Mouse (Mus musculus) 3134 (cell line): ENCODE data around the gene Brd3.
"Not testable (repeated sequence)": the region's sequence is repeated elsewhere in the genome, so short reads cannot be mapped to it uniquely, and the experiment has no call there.

Source experiments
- DNase-seq: peaks from one replicate; pipeline ENCODE4 v3.0.0-alpha.2; 2011; ENCODE audit warnings: low spot score; ENCODE audit not compliant: insufficient read length; ENCODE audit errors: extremely low read depth

Brd3 gene

DNA sequence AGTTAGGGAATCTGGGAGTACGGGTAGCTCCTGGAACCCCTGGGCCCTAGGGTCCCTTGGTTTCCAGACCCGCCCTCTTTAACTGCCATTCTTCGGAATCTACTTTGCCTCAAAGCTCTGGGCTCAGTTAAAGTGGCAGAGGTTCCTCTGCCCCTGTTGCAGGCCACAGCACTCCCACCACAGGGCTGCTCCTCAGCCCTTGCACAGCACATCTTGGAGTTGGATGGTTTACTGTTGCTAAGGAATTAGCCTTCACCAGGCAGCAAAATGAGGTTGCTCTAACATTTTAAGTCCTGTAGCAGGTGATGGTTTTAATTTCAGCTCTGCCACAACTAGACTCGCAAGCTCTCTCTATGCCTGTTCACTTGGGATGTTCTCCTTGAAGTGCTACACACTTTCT lies at the start of gene Brd3:
Gene Brd3, minus strand, starts transcription at position 101 of the 400 bp plus-strand sequence.
- DNase-seq, result no peak

DNA sequence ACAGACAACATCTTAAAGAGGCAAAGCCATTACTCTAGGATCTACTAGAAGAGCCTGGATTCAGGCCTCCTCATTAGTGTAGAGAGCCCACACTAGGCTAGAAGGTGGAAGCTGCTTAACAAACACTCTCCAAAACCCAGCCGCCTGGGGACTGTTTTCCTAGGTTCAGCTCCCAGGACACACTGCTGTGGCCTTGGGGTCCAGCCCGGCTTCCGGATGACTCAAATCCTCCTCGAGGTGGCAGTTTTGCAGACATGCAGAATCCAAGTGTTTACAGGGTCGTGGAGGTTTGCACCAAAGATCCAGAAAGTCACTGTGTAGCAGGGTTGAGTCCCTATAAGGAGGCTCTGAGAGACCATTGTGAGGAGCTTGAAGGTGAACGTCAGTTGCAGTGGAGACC lies 49.5 kb upstream of the Brd3 start:
- DNase-seq, result no peak

DNA sequence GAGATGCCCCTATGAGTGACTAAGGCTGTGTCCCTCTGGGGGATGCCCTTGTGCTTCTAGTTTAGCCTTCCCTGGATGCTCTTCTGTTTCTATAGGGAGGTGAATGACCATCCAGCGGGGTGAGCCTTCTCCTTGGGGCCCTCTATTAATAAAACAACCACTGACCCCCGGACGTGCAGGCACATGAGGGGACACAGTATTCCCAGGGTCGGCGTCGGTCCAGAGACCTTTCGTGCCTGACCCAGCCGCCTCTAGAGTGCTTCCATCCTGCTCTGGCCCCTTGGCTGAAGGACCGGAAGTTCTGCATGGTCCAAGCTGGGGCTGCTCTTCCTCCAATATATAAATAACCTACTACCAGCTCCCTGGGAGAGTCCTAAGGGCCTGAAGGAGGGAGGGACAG lies 46.8 kb upstream of the Brd3 start:
- no peak for DNase-seq

DNA sequence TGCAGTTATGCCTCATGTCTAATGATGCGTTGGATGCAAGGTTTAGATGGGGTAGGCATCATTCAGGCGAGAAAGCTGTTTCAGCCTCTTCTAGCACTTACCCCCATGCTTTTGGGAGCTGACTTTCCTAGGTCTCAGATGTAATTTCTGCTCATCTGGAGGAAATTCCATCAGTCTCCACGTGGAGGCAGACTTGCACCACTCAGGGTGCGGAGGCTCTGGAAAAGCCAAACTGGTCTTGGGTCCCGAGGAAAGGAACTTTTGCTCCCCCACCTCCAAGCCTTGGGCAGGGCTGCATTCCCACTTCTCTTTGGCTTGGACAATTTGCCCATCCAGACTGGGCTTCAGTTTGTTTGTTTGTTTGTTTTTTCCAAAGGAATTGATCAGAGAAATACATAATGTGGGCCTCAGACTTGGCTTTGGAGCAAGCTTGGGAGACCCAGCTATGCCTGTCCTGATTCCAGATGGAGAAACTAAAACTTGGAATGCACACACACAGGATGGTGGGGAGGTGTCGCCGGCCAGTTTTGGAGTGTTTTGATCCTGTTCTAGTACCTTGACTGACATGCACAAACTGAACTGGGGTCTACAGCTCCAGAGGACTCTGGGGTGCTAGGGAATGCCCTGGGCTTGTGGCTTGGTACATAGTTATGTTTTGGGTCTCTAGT lies 45.3 kb upstream of the Brd3 start:
- peak; percentile 34 for DNase-seq

DNA sequence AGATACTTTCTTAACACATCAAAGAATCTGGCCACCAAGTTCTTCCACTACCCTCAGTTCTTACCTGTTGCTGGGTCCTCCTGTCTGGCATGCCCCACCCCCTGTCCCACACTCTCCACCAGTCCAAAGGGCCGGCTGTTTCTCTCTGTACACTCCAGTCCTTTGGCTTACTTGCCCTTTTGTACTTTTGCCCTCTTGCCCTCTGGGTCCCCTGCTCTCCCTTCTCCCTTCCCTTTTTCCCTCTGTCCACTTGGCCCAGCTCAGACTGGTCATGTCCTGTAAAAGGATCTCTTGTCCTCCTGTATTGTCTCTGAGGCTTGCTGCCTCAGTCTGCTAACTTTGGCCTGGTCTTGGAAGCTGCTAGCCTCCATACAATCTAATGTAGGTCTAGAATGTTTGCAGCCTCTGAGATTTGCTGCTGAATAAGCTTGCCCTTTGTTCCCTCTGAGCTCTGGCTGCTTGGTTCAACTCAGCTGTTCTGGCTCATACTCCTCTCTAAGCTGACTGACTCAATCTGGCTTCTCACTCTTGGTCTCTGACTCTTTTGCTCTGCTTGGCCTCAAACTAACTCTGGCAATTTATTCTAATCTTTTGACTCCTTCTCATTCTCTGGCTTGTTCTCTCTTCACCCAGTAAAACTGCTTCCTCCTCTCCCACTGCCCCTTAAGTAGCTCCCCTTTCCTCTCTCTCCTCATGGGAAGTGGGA lies 41.4 kb upstream of the Brd3 start:
- DNase-seq, result no peak

DNA sequence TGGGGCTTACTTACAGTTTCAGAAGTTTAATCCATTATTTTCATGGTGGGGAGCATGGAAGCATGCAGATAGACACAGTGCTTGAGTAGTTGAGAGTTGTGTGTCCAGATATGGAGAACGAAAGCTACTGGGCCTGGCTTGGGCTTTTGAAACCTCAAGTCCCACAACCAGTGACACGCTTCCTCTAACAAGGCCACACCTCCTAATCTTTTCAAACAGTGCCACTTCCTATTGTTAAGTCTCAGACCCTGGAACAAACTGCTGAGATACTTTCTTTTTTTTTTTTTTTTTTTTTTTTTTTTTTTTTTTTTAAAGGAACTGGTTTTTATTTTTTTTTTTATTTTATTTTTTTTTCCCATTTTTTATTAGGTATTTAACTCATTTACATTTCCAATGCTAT lies 40.5 kb upstream of the Brd3 start:
- DNase-seq, result no peak

DNA sequence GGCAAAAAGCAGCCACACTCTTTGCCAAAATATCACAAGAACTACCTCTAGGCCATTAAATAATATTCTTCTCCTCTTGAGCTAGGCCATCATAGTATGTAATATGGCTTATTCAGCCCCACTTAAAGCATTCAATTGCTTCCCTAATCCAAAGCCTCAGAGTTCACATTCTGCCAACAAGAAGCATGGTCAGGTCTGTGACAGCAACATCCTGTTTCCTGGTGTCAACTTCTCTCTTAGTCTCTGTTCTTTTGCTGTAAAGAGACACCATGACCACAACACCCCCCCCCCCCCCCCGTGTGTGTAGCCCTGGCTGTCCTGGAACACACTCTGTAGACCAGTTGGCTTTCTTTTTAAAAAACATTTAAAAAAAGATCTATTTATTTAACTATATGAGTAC lies 39.9 kb upstream of the Brd3 start:
- no peak for DNase-seq

DNA sequence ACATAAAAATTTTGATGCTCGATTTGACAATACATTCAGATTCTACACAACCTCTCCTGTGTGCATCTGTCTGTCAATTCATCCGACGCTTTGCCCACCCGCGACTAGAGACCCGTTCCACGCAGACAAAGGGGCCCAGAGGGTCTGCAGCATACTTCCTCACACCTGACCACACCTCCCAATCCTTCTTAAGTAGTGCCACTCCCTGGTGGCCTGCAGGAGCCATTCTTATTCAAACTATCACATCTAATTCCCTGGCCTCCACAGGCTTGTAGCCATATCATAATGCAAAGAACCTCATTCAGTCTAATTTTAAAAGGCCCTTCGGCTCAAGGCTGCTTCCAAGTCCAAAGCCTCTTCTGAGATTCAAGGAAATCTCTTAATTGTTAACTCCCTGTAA lies 38.6 kb upstream of the Brd3 start:
- not testable (repeated sequence) for DNase-seq

DNA sequence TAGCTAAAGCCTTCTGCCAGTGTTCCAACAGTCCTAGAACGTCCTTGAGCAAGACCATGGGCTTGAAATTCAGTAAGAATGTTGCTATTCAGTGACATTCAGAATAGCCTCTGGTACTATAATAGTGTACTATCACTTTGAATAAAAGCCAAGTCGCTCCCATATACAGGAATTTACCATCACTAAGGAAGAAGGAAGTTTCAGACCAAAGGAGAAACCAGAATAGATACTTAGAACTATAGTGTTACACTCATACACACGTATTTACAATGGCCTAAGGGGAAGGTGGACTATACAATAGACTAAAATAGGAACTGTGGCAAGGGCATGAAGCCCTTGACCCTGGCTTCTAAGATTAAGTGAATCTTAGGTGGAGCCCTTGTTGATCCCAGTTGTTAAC lies 38.1 kb upstream of the Brd3 start:
- not testable (repeated sequence) for DNase-seq

DNA sequence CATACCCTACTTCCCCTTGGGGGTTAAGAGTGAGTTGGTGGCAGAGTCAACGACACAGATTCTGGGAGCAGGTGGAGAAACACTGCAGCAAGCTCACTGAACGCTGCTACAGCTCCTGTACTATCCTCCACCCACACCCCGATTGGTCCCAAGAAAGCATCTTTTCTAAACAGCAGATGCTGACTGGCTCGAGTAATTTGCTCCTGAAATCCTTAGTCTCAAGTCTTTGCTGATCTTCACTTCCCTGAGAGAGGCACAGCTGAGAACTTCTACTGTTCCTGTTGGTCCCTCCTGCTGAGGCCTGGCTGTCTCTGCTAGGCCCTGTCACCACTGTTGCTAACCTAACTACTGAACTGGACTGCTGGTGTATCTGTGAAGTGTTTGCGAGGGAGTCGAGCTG lies 37.2 kb upstream of the Brd3 start:
- no peak for DNase-seq

DNA sequence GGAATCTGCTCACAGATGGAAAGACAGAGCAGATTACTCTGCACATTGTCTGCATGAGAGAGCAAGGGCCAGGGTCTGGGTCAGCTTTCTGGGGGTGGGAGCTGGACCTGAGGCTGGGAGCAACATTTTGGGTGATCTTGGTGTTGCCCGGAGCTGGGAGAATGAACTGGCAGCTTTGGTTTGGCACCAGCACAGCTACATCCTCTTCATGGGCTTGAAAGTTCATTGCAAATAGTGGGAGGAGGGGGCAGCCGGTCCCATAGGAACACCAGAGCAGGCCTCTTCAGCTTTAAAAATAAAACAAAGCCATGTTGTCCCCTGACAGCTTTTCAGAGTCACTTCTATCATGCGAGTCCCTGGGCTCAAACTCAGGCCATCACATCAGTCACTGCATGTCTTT lies 33.8 kb upstream of the Brd3 start:
- no peak for DNase-seq

DNA sequence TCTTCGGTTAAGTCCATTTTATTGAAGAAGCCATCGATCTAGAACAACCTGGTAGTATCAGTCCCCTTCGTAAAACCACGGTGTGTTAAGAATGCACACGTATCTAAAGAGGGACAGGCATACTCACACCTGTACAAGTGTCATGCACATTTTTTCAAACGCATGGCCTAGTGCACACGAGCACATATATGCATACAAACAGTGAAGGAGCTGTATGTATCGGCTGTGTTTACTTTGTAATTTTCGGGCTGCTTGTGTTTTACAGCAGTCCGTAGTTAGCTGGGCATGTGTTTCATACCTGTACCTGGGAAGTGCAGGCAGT lies 33.0 kb upstream of the Brd3 start:
- no peak for DNase-seq

DNA sequence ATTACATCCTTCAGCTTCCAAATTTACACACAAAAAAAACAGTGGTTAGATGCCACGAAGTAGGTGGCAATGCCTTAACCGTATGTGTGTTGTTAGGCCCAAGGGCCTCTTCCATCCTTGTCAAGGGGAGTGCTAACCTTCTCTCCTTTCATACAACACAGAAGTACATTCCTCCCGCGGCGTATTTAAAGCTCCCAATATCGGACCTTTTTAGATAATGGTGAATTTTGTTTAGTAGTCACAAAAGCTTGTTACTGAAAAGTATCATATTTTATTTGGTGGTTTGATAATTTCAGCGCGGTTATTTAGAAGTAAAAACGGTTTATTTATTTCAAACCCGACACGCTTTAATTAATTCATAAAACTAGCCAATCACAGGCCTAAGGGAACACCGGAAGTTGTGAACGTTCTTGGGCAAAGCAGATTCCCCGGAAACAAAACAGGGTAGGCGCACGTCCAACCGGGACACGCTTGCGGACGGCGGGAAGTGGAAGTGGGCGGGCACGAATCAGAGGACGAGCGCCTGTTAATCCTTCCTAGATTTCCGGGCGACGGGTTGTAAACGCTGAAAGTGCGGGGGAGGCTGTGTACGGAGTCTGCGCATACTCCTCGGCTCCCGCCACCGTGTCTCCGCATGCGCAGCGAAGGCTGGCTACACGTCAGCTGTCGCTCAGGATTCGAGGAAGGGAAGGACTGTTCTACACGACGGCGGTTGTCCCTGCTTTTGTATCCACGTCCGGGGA lies 32.5 kb upstream of the Brd3 start:
- peak; percentile 98 for DNase-seq

DNA sequence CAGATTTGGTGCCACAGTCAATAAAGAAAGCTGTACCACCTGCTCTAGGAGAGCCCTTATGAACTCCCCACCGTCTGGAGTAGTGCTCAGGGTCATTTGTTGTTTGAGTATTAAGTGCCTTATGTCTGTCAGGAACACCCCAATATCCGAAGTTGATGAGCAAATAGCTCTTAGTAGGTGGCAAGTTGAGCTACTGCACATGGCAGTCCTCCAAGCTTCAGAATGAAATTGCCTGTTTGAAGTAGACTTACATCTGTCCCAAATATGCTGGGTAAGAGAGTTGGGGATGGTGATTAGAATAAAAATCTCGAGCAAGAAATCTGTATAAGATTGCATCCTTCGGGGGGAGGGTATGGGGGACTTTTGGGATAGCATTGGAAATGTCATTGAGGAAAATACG lies 31.9 kb upstream of the Brd3 start:
- peak; percentile 29 for DNase-seq

DNA sequence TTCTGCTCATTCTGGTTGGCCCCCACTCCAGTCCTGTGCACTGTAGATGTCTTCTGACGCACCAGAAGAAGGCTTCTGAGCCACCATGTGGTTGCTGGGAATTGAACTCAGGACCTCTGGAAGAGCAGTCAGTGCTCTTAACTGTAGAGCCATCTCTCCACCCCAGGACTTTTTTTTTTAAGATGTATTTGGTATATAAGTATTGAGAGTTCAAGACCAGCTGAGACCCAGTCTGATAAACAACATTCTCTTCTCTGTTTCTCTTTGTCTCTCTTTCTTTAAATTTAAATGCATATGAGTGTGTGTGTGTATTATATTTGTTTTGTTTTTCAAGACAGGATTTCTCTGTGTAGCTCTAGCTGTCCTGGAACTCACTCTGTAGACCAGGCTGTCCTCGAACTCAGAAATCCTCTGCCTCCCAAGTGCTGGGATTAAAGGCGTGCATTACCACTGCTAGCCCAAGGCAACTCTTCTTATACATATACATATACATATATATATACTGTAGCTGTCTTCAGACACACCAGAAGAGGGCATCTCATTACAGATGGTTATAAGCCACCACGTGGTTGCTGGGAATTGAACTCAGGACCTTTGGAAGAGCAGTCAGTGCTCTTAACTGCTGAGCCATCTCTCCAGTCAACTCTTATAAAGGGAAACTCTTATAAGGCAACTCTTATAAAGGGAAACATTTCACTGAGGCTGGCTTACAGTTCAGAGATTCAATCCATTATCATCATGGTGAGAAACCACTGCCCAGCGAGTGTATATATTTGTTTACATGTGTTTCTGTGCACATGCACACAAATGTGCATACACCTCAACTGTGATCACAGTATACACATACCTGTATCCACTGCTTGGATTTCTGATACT lies 31.2 kb upstream of the Brd3 start:
- DNase-seq, result not testable (repeated sequence)

DNA sequence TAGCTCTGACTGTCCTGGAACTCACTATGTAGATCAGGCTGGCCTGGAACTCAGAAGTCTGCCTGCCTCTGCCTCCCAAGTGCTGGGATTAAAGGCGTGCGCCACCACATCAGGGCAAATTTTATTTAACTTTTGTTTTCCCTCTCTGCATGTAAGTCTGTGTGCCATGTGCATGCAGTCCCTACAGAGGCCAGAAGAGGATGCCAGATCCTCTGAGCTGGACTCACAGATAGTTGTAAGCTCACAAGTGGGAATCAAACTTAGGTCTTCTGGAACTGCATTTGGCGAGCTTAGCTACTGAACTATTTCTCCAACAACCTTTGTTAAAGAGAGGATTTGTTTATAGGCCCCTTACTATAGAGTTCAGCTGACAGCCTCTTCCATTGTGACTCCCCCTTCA lies 10.8 kb upstream of the Brd3 start:
- no peak for DNase-seq

DNA sequence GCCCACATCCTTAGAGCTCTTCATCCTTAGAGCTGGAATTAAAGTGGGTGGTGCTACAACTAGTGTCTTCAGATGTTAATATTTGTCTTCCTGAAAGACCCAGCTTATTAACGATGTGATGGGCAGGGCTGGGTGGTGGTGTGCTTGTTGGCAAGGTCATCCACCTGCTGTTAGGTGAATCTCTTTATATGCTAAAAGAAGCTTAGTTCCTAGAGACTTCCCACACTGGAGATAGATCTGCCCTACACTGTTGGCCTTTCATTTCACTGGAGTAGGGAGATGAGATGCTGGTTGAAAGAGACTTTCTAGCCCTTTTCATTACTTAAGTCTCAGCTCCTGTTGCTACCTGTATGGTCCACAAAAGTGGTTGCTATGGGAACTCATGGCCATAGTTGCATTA lies 8.8 kb upstream of the Brd3 start:
- DNase-seq, result no peak

DNA sequence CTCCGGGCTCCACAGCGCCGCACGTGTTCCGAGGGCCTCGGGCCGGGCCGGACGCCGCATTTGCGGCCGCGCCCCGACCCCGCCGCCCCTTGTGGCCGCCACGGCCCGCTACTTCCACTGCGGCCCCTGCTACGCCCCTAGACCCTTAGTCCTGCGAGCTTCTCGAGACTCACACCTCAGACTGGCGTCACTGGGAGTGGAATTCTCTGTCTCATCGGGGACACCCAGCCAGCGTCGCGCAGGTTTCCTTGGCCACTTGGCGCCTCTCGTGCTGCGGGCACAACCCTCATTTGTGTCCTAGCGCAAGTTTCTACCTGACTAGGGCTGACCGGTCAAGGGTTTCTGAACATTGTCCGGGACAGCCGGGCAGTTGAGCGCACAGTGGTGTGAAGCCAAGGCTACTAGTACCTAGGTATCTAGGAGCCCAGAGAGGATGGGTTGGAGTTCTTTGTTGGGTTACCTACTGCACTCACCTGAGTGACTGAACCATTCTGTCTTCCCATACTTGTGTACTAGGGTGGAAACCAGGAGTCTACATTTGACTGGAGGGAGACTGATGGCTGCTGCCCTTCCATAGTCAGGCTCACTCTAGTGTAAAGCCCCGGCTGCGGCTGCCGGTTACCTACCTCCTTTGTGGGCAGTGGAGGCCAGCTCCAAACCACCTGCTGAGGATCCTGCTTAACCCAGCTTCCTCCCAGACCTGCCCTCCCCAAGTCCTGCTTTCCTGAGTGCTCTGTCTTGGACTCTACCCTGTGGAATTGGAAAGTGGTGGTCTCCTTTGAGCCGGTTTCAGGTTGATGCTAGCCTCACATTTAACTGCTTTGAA lies 8.1 kb upstream of the Brd3 start:
- no peak for DNase-seq

DNA sequence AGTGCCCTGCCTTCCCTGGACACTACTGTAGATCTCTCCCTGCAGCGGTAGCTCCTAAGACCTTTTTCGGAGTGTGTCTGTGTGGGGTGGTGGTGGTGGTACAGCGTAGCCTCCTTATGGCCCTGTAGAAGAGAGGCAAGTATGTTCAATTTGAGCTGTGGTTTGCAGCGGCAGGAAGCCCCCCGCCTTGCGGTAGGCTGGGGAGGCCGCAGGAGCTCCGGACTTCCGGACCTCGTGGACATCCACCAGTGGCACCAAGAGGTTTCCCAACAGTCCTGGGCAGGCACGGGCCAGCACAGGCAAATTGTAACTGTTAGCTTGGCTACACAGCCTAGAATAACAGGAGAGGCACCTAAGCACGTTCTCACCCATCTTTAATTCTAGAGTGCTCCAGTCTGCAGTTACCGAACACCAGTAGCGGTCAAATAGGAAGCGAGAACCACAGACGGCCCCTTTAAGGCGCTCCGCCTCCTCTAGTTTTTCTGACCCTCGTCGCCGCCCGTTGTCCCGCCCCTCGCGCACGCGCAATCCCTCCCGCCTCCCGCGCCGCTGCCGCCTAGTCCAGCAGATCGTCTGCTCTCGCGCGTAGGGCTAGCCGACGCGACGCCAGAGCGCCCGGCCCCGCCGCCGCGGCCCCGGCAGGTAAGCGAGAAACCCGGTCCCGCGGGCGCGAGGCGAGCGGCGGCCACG lies 7.3 kb upstream of the Brd3 start, which contains the start of gene Wdr5:
Gene Wdr5, plus strand, starts transcription at position 519 of the 690 bp plus-strand sequence.
- DNase-seq, result peak; percentile 96

DNA sequence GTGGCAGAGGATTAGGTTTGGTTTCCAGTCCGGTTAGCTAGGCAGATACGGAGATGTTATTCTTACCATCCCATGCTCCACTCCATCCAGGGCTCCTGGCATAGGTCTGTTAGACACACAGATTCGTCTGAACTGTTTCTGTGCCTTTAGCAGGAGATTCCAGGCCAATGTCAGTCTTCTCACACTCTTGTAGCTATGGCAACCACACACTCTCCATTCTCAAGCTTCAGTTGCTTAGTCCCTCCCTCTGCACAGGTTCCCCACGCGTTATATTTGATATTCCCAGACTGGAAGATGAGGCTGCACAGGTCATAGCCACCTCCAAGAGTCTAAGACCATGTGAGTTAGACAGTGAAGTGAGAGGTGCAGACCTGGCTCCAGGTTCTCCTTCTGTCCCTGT lies 6.4 kb upstream of the Brd3 start:
- no peak for DNase-seq
